Mouse (Mus musculus) large intestine, adult 2 months (tissue): ENCODE measurements at regions not wholly inside any gene's neighbourhood (a gene's known extent, or its start where the extent isn't known, plus 50 kb on each side); places are given as distances from the start of the nearest gene placed in this dataset.
A peak's percentile ranks its signal among the peaks of the same experiment; 100 is the strongest.

Experiments
- DNase-seq: peaks from one replicate; pipeline ENCODE4 v3.0.0-alpha.2; 2012; ENCODE audit warnings: low read depth, low spot score
- WGBS: fragments of 180-500 bp; shearing (Covaris S2); methylation state at CpG from one replicate; pipeline ENCODE4 v1.1.7; 2018; 5-methylcytosine and 5-hydroxymethylcytosine counted together

DNA sequence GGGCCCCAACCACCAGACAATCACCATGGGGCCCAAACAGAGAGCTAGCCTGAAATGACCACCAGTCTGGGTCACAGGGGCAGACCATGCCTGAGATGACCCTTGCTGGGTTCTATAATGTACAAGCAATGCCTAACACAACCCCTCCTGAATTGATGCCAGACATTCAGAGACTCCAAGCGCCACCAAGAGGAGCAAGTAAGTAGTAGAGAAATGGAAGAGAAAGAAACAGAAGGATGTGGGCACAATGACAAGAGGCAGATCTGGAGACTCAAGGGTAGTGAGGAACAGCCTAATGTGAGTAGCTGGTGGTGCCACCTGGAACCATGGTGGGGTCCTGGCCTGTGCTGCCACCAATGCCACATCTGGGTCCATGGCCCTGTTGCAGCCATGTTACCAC is 566.6 kb upstream of the Adamts9 start:
- WGBS, result 78% methylated on average over 1 of the region's 1 CpGs
- no peak for DNase-seq

DNA sequence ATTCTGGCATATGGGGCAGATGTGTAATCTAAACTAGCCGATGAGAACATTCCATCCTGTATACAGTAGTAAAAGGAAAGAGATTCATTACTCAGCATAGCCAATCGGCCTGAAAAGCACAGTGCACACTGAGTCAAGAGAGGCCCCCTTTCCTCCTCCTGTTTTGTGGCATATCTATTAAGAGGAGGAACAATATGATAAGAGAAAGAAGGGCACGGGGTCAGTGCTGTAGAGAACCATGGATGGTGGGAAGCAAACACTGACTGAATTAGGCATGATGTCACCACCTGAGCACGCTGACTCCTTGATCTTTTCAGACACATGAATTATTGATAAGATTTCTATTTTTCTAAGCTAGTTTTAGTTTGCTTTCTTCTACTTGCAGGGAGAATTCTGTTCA is 554.5 kb upstream of the Adamts9 start:
- WGBS, result 49% methylated on average over 4 of the region's 4 CpGs
- DNase-seq, result no peak

- DNase-seq, result no peak
- 80% methylated on average over 2 of the region's 2 CpGs for WGBS
Measured at GRCm38 (mm10) chr6:93488441-93488955, 545.2 kb upstream of the Adamts9 start.

- no peak for DNase-seq
- 88% methylated on average over 2 of the region's 2 CpGs for WGBS
Measured at GRCm38 (mm10) chr6:93478521-93478920, 535.2 kb upstream of the Adamts9 start.

DNA sequence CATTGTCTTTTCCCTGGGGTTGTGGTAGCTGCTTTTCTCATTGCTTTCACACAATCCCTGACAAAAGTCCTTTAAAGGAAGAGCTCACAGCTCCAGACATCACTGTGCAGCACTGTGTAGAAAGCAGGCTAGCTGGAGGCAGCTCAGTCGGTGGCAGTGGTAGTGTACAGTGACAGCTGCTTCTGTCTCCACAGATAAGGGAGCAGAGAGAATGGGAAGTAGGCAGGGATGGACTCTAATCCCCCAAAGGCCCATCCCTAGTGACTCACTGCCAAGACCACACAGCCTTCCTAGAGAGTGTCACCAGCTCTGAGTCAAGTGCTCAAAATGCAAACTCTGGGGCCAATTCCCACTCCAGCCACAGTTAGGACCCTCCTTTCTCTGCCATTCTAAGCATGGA is 531.7 kb upstream of the Adamts9 start:
- 37% methylated on average over 1 of the region's 1 CpGs for WGBS
- DNase-seq, result no peak

GRCm38 (mm10) chr6:93467867-93468266 is 524.6 kb upstream of the Adamts9 start:
- WGBS, result 92% methylated on average over 5 of the region's 5 CpGs
- DNase-seq, result no peak

- 68% methylated on average over 4 of the region's 4 CpGs for WGBS
- DNase-seq, result no peak
Measured at GRCm38 (mm10) chr6:93462861-93463260, 519.6 kb upstream of the Adamts9 start.

GRCm38 (mm10) chr6:93461374-93461773 is 518.1 kb upstream of the Adamts9 start:
- WGBS, result 89% methylated on average over 3 of the region's 3 CpGs
- no peak for DNase-seq

GRCm38 (mm10) chr6:93457613-93458012 is 514.3 kb upstream of the Adamts9 start:
- DNase-seq, result no peak
- WGBS, result 72% methylated on average over 4 of the region's 4 CpGs

DNA sequence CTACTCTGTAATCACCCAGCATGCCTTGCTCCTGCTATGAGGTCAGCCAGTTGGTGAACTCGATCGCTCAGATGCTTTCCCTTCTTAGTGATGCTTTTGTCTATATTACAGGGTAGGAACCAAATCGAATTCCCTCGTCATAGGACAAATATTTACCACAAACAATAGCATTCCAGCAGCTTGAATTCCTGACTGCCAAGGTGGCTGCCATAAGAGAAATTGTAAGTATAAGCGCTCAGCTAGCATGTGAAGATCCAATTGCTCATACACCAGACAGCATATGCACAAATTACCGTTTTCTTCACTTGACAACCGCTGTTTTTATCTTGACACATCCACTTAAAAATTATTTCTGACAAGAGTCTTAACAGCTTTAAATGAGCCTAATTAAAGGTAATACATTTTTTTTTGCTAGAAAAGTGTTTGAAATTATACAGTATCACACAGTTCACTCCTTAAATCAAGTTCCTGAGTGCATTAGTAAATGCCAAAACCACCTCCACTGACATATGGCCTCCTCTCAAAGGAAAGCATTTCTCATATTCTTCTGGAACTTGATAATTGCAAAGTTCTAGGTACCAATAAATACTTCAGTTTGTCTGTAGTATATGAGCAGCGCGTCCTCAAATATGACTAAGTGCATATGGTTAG is 513.2 kb upstream of the Adamts9 start:
- DNase-seq, result no peak
- 84% methylated on average over 9 of the region's 9 CpGs for WGBS

DNA sequence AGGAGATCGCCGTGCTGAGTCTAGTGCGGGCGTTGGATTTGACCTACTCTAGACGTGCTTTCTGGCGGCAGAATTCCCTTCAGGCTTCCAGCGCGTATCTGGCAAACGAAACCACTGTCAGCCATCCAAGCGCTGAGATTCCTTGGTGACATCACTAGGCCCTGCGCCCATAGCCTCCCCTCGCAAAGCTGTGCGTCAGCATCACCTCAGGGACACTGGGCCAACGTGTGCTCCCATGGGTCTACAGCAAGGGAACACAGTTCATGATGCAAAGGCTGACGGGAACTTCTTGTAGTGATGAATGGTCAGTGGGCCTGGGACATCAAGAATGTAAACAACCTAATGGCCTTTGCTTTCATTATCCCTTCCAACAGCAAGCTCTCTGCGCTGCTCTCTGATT is 502.3 kb upstream of the Adamts9 start:
- WGBS, result 60% methylated on average over 16 of the region's 16 CpGs
- DNase-seq, result peak; percentile 7

DNA sequence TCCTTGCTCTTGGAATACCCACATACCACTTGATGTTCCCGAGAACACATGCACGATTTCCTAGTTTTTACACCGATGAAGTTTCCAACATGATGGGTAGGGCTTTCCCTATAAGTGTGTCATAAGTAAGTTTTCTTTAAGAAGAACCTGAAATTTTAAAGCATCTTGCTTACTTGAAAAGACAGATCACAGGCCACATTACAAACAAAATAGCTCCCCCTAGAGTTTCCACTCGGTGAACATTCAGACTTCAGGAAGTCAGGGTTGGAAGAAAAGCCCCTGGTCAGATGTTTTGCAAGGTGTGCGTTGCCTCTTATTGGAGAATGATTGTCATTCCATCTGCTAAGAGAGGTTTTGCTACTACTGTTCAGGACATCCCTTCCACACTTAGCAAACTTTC is 501.8 kb upstream of the Adamts9 start:
- DNase-seq, result no peak
- WGBS, result 53% methylated on average over 5 of the region's 5 CpGs

DNA sequence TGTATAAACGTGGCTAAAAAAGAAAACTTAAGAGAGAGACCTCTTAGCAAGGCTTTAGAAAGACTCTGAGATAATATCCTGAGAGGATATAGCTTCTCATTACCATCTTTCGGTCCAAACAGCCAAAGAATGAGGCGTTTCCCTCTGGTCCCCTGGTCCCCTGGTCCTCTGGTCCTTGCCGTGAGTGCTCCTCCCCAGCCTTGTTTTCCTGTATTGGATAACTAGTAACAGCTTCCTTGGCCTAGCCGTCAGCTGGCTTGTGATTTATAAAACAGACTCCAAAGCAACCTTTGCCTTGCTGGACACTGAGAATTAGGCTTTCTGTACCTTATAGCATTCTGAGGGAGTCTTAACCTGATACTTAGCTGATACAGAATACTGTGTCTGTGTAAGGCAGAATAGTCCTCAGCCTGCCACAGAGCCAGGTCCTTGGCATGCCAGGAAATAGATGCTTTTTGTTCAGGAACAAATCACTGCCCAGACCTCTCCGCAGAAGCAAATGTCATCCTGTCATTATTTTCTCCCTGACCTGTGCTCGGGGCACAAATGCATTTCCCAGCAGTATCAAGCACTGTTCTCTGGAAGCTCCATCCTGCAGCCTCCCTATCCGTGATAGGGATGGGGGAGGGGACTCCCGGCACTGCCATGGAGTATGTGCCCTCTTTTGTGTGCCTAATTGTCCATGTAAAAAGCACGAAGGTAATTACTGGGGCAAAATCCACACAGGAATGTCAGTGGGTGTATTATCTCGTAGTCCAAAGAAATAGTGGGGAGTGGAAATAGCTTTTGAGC is 500.7 kb upstream of the Adamts9 start:
- 48% methylated on average over 11 of the region's 11 CpGs for WGBS
- DNase-seq, result no peak

GRCm38 (mm10) chr6:93433446-93433845 is 490.2 kb upstream of the Adamts9 start:
- 89% methylated on average over 1 of the region's 1 CpGs for WGBS
- DNase-seq, result no peak

GRCm38 (mm10) chr6:93426141-93426540 is 482.8 kb upstream of the Adamts9 start:
- no peak for DNase-seq
- WGBS, result 72% methylated on average over 1 of the region's 1 CpGs

DNA sequence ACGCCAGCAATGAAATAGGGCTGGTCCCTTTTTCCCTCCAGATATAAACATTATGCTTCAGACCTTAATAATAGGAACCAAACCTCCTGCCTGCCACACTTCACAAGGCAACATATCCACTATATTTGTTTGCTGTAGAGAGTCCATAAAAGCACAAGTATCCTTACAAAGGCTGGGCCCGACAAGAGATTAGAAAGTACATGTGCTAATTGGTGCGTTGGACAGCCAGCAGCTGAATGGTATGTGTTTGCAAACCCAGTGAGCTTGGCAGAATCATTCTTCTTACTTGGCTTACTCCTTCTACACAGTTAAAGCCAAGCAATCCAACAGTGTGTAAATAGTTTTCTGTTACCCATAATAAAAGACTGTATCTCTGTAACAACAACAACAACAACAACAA is 479.6 kb upstream of the Adamts9 start:
- whole genome bisulfite sequencing, result 43% methylated on average over 3 of the region's 3 CpGs
- DNase-seq, result no peak

DNA sequence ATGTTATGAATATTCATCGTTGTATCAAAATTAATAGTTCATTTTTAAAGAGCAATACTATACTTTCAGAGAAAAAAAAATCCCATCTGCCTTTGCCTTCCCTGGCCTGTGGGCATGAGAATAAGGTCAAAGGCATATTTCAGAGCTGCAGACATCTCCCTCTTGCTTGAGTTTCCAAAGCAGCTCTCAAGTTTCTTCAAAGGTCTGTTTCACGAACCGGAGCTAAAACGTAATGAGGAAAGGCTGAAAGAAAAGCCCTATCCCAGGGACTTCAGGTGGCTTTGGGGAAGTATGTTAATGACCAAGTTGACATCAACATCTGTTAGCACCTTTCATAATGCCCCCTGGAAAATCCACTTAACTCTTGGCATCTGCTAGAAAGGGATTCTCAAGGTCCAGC is 479.0 kb upstream of the Adamts9 start:
- WGBS, result 83% methylated on average over 4 of the region's 4 CpGs
- DNase-seq, result no peak

DNA sequence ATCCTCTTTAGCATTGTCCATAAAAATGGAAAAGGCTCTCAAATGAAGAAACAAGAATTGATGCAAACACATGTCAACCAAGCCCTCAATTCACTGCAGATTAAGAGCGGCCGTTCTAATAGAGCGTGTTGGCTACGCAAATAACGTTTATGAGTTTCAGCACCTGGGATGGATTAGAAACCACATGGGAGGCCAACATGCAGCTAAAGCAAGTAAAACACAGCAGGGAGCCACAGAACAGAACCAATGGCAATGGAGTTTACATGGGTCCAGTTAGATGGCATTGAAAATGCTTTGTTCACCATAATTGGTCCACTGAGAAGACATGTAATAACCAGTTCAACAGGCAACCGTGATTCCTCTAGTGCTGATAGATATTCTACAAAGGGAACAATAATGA is 474.3 kb upstream of the Adamts9 start:
- WGBS, result 88% methylated on average over 6 of the region's 6 CpGs
- DNase-seq, result no peak

- DNase-seq, result no peak
- WGBS, result 36% methylated on average over 1 of the region's 1 CpGs
Measured at GRCm38 (mm10) chr6:93416006-93416405, 472.7 kb upstream of the Adamts9 start.

DNA sequence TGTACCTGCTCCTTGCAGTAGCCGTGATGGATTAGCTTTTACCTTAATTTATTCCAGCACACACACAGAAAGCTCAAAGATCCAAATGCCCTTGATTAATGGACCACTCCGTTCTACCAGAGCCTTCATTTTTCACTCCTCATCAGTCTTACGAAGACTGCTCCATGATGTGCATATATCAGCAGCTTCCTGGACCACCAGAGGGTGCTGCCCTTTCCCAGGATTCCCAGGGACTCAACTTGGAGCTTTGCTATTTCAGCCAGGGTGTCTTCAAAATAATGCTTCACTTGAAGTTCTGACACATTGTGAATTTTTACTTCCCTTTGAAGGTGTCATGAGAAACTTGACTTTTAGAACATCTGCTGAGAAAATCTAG is 467.8 kb upstream of the Adamts9 start:
- DNase-seq, result no peak
- WGBS, result 88% methylated on average over 3 of the region's 3 CpGs

DNA sequence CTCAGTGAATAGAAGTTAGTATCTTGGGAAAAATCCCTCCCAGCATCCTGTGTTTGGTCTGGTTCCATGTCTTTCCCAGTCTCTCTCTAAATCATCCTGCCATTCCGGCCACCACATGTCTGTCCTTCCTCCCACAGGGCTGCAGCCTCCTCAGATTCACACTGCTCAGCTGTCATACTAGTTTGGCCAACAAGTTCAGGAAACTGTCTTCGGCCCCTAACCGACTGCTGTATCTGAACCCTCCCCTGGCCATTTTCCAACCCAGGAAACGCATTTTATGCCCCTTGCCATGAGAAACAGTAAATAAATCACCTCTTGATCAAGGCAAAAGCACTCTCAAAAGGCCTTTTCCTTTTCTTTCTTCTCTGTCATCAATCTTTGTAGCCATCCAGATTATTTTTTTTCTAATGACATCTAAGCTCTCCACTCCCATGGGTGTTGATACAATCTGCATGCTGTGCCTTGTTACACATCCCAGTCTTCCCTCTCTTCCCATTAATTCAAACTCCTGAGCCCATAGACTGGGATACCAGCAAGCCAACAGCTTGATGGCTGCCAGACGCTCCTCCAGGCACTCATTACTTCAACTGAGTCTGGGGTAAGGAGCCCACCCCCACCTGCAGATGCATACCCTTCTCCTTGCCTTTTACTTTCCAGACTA is 467.3 kb upstream of the Adamts9 start:
- WGBS, result 60% methylated on average over 5 of the region's 5 CpGs
- DNase-seq, result no peak
